Mouse (Mus musculus) stomach, embryonic 14.5 days (tissue): Measurements from ENCODE around the gene Lama4. TPM values are rescaled to one million over a fixed set of nuclear protein-coding genes. Genes with fewer than 3 reads are reported as not detected.

Source experiments
- ATAC-seq: fragments of 200-750 bp; cut with Nextera tagmentation; 2 replicates; pipeline ENCODE4 v1.8.0; 2017; ENCODE audit warnings: low read depth, moderate TSS enrichment; ENCODE audit not compliant: insufficient number of reproducible peaks, insufficient read depth, low FRiP score
- H3K27ac ChIP-seq: fragments of 300-500 bp; sonication (generic); 2 replicates; pipeline ENCODE4 v1.5.1; 2014; ENCODE audit warnings: mild to moderate bottlenecking, low read length, moderate library complexity, mixed read lengths
- H3K27me3 ChIP-seq: fragments of 300-500 bp; sonication (generic); 2 replicates; pipeline ENCODE4 v1.6.1; 2014; ENCODE audit warnings: low read length, control low read depth, mixed read lengths; ENCODE audit not compliant: control insufficient read depth, insufficient read depth
- H3K36me3 ChIP-seq: fragments of 300-500 bp; sonication (generic); 2 replicates; pipeline ENCODE4 v1.6.1; 2014; ENCODE audit warnings: mild to moderate bottlenecking, control low read depth, low read length, moderate library complexity, mixed read lengths; ENCODE audit not compliant: control insufficient read depth, insufficient read depth
- H3K4me1 ChIP-seq: fragments of 300-500 bp; sonication (generic); 2 replicates; pipeline ENCODE4 v1.6.1; 2014; ENCODE audit warnings: low read length, control low read depth, mixed read lengths; ENCODE audit not compliant: control insufficient read depth, insufficient read depth
- H3K4me2 ChIP-seq: fragments of 300-500 bp; sonication (generic); replicated peaks from 2 replicates; pipeline ENCODE4 v1.6.1; 2014; ENCODE audit warnings: low read depth, low read length, control low read depth
- H3K4me3 ChIP-seq: fragments of 300-500 bp; sonication (generic); 2 replicates; pipeline ENCODE4 v1.5.1; 2014; ENCODE audit warnings: low read depth, low read length, control low read depth
- H3K9ac ChIP-seq: fragments of 300-500 bp; sonication (generic); replicated peaks from 2 replicates; pipeline ENCODE4 v1.6.1; 2014; ENCODE audit warnings: low read depth, mild to moderate bottlenecking, control low read depth, low read length, moderate library complexity, mixed read lengths
- H3K9me3 ChIP-seq: fragments of 300-500 bp; sonication (generic); 2 replicates; pipeline ENCODE4 v1.6.1; 2016; ENCODE audit warnings: low read depth, low read length, control low read depth; ENCODE audit not compliant: control insufficient read depth
- WGBS: fragments of 180-500 bp; shearing (Covaris S2); extraction: QIAGEN DNeasy Blood & Tissue Kit; methylation state at CpG from one replicate; pipeline ENCODE4 v1.1.7; 2014; 5-methylcytosine and 5-hydroxymethylcytosine counted together
- polyA plus RNA-seq: library from polyadenylated mRNA; unstranded; fragments of >200 nt; fragmentation: Nextera tagmentation; extraction: Ambion mirVana; gene quantifications from 2 replicates; pipeline ENCODE4 v1.2.1, GENCODE M21; 2014

Gene Lama4
- polyA plus RNA-seq, 1 experiment from 2014 or later: 72.8 TPM

- Histone ChIP-seq H3K9ac (no peak overlapping the region), H3K27ac (no peak overlapping the region), H3K27me3 (no peaks in the 10 kb centered on the region), H3K4me3 (no peak overlapping the region), H3K9me3 (no peaks in the 10 kb centered on the region), H3K36me3 (no peaks in the 10 kb centered on the region; the same call in 1 of the 2 replicates), H3K4me2 (no peak overlapping the region), H3K4me1 (no peaks in the 10 kb centered on the region)
- WGBS: 88% methylated on average over 8 of the region's 8 CpGs
- no peak for ATAC-seq
Measured at GRCm38 (mm10) chr10:39104803-39105449, 139.6 kb downstream of the Lama4 start.

GRCm38 (mm10) chr10:39106413-39106812, 141.1 kb downstream of the Lama4 start:
- no peak overlapping the region for H3K4me3 ChIP-seq
- no peak for ATAC-seq
- no peaks in the 10 kb centered on the region for H3K9me3 ChIP-seq
- no peak overlapping the region for H3K9ac ChIP-seq
- H3K27me3 ChIP-seq: no peaks in the 10 kb centered on the region
- 47% methylated on average over 3 of the region's 3 CpGs for WGBS
- no peaks in the 10 kb centered on the region; the same call in 1 of the 2 replicates for H3K36me3 ChIP-seq
- H3K27ac ChIP-seq: no peak overlapping the region
- H3K4me2 ChIP-seq: no peak overlapping the region
- no peaks in the 10 kb centered on the region for H3K4me1 ChIP-seq

- Histone ChIP-seq H3K9me3 (no peaks in the 10 kb centered on the region), H3K4me1 (no peaks in the 10 kb centered on the region), H3K4me2 (no peak overlapping the region), H3K27ac (no peak overlapping the region), H3K4me3 (no peak overlapping the region), H3K27me3 (no peaks in the 10 kb centered on the region), H3K36me3 (no peaks in the 10 kb centered on the region; the same call in 1 of the 2 replicates), H3K9ac (no peak overlapping the region)
- WGBS: 41% methylated on average over 4 of the region's 4 CpGs
- ATAC-seq: 0 out of 2 replicates have a peak, but pooled peaks have one; percentile 28
Measured at GRCm38 (mm10) chr10:39106935-39107334, 141.6 kb downstream of the Lama4 start.

GRCm38 (mm10) chr10:39108837-39109488, 143.6 kb downstream of the Lama4 start:
- no peaks in the 10 kb centered on the region for H3K9me3 ChIP-seq
- WGBS: 58% methylated on average over 10 of the region's 10 CpGs
- no peak for ATAC-seq
- no peak overlapping the region for H3K4me3 ChIP-seq
- no peaks in the 10 kb centered on the region for H3K27me3 ChIP-seq
- H3K9ac ChIP-seq: no peak overlapping the region
- no peak overlapping the region for H3K27ac ChIP-seq
- H3K4me1 ChIP-seq: no peaks in the 10 kb centered on the region
- no peak overlapping the region for H3K4me2 ChIP-seq
- H3K36me3 ChIP-seq: no peaks in the 10 kb centered on the region; the same call in 1 of the 2 replicates

GRCm38 (mm10) chr10:39109489-39109874, 144.2 kb downstream of the Lama4 start:
- no peak overlapping the region for H3K4me2 ChIP-seq
- WGBS: 57% methylated on average over 4 of the region's 4 CpGs
- no peaks in the 10 kb centered on the region for H3K9me3 ChIP-seq
- H3K27me3 ChIP-seq: no peaks in the 10 kb centered on the region
- H3K9ac ChIP-seq: no peak overlapping the region
- no peak overlapping the region for H3K4me3 ChIP-seq
- no peak overlapping the region for H3K27ac ChIP-seq
- no peaks in the 10 kb centered on the region; the same call in 1 of the 2 replicates for H3K36me3 ChIP-seq
- no peak for ATAC-seq
- H3K4me1 ChIP-seq: no peaks in the 10 kb centered on the region

- H3K9me3 ChIP-seq: no peaks in the 10 kb centered on the region
- no peak overlapping the region for H3K27ac ChIP-seq
- no peak for ATAC-seq
- no peak overlapping the region for H3K9ac ChIP-seq
- no peak overlapping the region for H3K4me2 ChIP-seq
- no peak overlapping the region for H3K4me3 ChIP-seq
- no peaks in the 10 kb centered on the region for H3K27me3 ChIP-seq
- no peaks in the 10 kb centered on the region for H3K36me3 ChIP-seq
- no peaks in the 10 kb centered on the region for H3K4me1 ChIP-seq
- WGBS: 37% methylated on average over 4 of the region's 4 CpGs
Measured at GRCm38 (mm10) chr10:39121412-39121811, 156.1 kb downstream of the Lama4 start.

GRCm38 (mm10) chr10:39133462-39134310, 168.4 kb downstream of the Lama4 start, which contains the start of the genes Fam229b and Tube1:
Fam229b (minus strand) TSS chr10:39133914.
Tube1 (plus strand) TSS chr10:39133976.
- Histone ChIP-seq H3K36me3 (peaks cover 8% of the 10 kb centered on the region), H3K9me3 (no peaks in the 10 kb centered on the region), H3K4me2 (peak within 1 kb of the TSS; percentile 83), H3K27me3 (no peaks in the 10 kb centered on the region), H3K4me1 (peaks cover 7% of the 10 kb centered on the region), H3K9ac (peak within 1 kb of the TSS; percentile 55), H3K27ac (no peak within 1 kb of the TSS), H3K4me3 (peak within 1 kb of the TSS; percentile 69)
- ATAC-seq: peak; percentile 92
- 4% methylated on average over 47 of the region's 47 CpGs for WGBS

- no peaks in the 10 kb centered on the region for H3K9me3 ChIP-seq
- H3K27me3 ChIP-seq: no peaks in the 10 kb centered on the region
- no peak for ATAC-seq
- 82% methylated on average over 3 of the region's 3 CpGs for WGBS
- no peak overlapping the region for H3K9ac ChIP-seq
- no peak overlapping the region for H3K27ac ChIP-seq
- peaks cover 27% of the 10 kb centered on the region for H3K36me3 ChIP-seq
- H3K4me2 ChIP-seq: no peak overlapping the region
- peaks cover 7% of the 10 kb centered on the region for H3K4me1 ChIP-seq
- H3K4me3 ChIP-seq: no peak overlapping the region
Measured at GRCm38 (mm10) chr10:39137766-39138165, 172.5 kb downstream of the Lama4 start.
